Mouse (Mus musculus) lung, adult 10 weeks (tissue): ENCODE measurements around the gene Dnajb5. TPM values are rescaled to one million over a fixed set of nuclear protein-coding genes. Genes with fewer than 3 reads are reported as not detected.

Source experiments
- polyA plus RNA-seq: library from polyadenylated mRNA; stranded (reverse); fragments of 350-450 nt; fragmentation: Illumina TruSeq; extraction: RNeasy Lipid Tissue Mini Kit (QIAGEN cat#74804); gene quantifications from one replicate; pipeline ENCODE4 v1.2.3, GENCODE M21; 2014; ENCODE audit warnings: low read depth, low replicate concordance; ENCODE audit not compliant: insufficient read depth

Gene Dnajb5
- 16.1 TPM for polyA plus RNA-seq

DNA sequence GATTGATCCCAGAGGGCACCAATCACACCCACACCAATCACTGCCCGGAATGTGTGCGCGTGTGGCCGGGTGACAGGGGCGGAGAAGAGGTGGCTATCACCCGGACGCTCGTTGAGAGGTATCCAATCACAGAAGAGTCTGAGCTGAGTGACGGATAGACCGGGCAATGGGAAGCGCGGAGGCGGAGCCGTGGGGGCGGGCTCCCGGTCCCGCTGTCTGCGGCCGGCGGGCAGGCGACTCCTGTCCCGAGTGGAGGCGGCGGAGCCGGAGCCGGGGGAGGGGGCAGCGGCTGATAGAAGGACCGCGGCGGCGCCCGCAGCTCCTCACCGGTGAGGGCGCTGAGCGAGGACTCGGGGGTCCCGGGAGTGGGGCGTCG, at the start of gene Dnajb5:
Gene Dnajb5 (plus strand): TSS at position 139 of the 376 bp plus-strand sequence.

DNA sequence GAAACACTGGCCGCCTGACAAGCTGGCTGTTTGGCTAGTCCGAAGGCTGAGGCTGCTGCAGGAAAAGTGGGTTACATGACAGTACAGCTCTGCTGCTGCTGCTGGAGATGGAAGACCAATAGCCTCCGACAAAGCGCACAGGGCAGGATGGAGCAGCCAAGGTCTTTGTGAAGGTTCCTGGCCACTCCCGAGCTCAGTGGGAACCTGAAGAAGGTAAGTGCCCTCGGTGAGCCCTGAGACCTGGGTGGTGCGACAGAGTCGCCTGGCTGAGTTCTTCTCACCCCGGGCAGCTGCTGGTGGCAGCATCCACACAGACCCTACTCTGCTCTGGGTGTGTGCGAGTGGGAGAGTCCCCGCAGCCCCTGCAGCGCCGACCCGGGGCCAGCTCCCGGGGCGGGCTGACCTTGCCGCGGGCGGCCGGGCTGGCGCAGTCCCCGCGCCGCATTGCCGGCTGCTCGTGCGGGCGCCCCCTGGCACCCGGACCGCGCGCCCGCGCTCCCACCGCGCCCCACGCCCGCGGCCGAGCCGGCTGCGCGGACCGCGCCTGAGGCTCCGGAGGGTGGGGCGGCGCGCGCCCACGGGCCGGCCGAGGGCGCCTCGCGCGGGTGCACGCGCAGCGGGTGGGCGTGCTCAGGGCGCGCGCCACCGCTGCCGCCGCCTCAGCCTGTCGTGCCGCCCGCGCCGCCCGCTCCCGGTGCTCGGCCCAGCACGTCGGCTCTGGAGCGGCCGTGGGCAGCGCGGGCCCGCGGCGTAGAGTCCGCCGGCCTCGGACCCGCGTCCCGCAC, 32.8 kb upstream of the Dnajb5 start, which contains the start of gene Phf24:
Gene Phf24 (plus strand): TSS at position 44 of the 785 bp plus-strand sequence.

DNA sequence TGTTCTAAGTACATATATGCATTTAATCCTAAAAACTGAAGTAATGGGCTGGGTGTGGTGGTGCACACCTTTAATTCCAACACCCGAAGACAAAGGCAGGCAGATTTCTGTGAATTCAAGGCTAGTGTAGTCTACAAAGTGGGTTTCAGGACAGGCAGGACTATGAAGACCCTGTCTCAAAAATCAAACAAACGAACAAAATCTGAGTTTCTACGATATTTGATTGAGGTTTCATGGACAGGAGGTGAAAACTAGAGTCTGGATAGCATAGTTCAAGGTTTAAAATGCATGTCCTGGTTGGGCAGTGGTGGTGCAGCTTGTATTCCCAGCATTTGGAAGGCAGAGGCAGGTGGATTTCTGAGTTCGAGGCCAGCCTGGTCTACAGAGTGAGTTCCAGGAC, 19.7 kb downstream of the Dnajb5 start, which contains the start of gene 1700022I11Rik:
Gene 1700022I11Rik (plus strand): TSS at position 301 of the 400 bp plus-strand sequence.

DNA sequence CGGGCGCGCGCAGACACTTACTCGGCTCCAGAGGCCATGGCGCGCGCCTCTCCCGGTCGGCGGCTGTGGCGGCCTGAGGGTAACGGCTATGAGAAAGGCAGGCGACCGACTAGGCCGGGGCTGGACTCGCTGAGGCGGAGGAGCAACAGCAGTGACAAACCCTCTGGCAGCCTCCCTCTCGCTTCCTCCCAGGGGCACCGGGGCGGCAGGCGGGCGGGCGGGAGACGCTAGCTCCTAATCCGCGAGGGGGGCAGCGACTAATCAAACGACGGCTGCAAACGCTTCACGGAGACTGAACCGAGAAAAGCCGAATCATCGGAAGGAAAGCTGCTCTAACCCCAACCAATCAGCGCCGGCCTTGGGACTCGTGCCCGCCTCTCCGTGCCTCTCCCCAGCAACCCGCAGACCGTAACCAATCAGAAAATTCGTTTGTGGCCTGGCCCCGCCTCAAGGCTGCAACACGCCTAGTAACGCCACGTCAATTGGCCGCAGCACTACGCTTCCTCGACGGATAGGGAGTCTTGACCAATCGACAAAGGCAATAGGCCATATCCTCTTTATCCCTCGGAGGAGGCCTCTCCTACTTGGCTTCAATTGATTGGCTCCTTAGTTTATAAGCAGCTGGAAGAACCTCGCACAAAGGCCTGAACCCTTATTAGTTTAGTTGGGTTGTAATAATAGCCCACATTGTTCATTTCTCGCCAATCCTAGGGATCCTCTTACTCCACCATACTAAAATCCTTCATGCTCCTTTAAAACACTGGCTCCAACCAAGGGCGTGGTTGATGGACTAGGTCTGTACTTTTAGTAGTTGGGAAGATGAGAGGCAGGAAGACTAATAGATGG, 50.8 kb downstream of the Dnajb5 start, which contains the start of gene Vcp:
Gene Vcp (minus strand): TSS at position 367 of the 846 bp plus-strand sequence.

Other genes starting within 250 kb of the Dnajb5 start
- gene 4930578G10Rik, start 214.3 kb upstream of the Dnajb5 start, polyA plus RNA-seq, result not detected
- 7.6 TPM for gene Ccl19, start 193.2 kb upstream of the Dnajb5 start, polyA plus RNA-seq
- gene Ccl21a, start 175.8 kb upstream of the Dnajb5 start, polyA plus RNA-seq, result 177 TPM
- gene Fam205a1, start 95.9 kb upstream of the Dnajb5 start, polyA plus RNA-seq, result not detected
- gene Gm12394, start 93.0 kb upstream of the Dnajb5 start, polyA plus RNA-seq, result not detected
- not detected for gene Fam205c, start 75.6 kb upstream of the Dnajb5 start, polyA plus RNA-seq
- gene Phf24, start 33.2 kb upstream of the Dnajb5 start, polyA plus RNA-seq, result 2.3 TPM
- not detected for gene 1700022I11Rik, start 19.8 kb downstream of the Dnajb5 start, polyA plus RNA-seq
- gene Vcp, start 50.7 kb downstream of the Dnajb5 start, polyA plus RNA-seq, result 114 TPM
- 3.8 TPM for gene Fancg, start 60.7 kb downstream of the Dnajb5 start, polyA plus RNA-seq
- gene Pigo, start 76.0 kb downstream of the Dnajb5 start, polyA plus RNA-seq, result 5.6 TPM
- gene Stoml2, start 81.9 kb downstream of the Dnajb5 start, polyA plus RNA-seq, result 55.6 TPM
- 9.5 TPM for gene Fam214b, start 96.4 kb downstream of the Dnajb5 start, polyA plus RNA-seq
- 6.3 TPM for gene Unc13b, start 109.1 kb downstream of the Dnajb5 start, polyA plus RNA-seq